In genomic region chr16:46623246-46623645, GRCm38 (mm10) we compare ENCODE assay signal across 15 mouse cellular contexts.
"Had no signal": no experiment of that assay in that cellular context is flagged by ENCODE, and none has a peak within 500 bp of the region (broad histone marks: within the 10 kb centered on the region; RNA-seq: fewer than 3 reads in every experiment).

No protein-coding gene starts in this region.

- H3K4me1 ChIP-seq: lung, embryonic 15.5 days; megakaryocyte, embryonic 14.5 days; midbrain, embryonic 13.5 days; midbrain, embryonic 15.5 days; neural tube, embryonic 12.5 days; stomach, embryonic 15.5 days had no signal

- H3K4me3 ChIP-seq: lung, embryonic 15.5 days; megakaryocyte, embryonic 14.5 days; midbrain, embryonic 13.5 days; midbrain, embryonic 15.5 days; neural tube, embryonic 12.5 days; stomach, embryonic 15.5 days had no signal

- H3K27ac ChIP-seq: lung, embryonic 15.5 days; macrophage; midbrain, embryonic 13.5 days; midbrain, embryonic 15.5 days; neural tube, embryonic 12.5 days; stomach, embryonic 15.5 days; stomach, postnatal 0 days had no signal

- H3K27me3 ChIP-seq: lung, embryonic 15.5 days; megakaryocyte, embryonic 14.5 days; midbrain, embryonic 13.5 days; midbrain, embryonic 15.5 days; neural tube, embryonic 12.5 days; stomach, embryonic 15.5 days had no signal

- DNase-seq: lung, adult 2 months; lung, postnatal 14 days; lung, postnatal 36 days; right cerebral cortex, postnatal 14 days; thymus, adult 2 months; thymus, postnatal 25 days; thymus, postnatal 4 days had no signal

- H3K36me3 ChIP-seq: lung, embryonic 15.5 days; midbrain, embryonic 13.5 days; midbrain, embryonic 15.5 days; neural tube, embryonic 12.5 days; stomach, embryonic 15.5 days had no signal
